Mouse (Mus musculus) megakaryocyte, adult 5-6 weeks (primary cell): ENCODE data around the gene Slc24a4. TPM values are rescaled to one million over a fixed set of nuclear protein-coding genes. Genes with fewer than 3 reads are reported as not detected.
"Not testable (repeated sequence)": the region's sequence is repeated elsewhere in the genome, so short reads cannot be mapped to it uniquely, and the experiment has no call there.

Experiments
- ATAC-seq: 2 replicates; pipeline ENCODE4 v1.8.0; 2016; ENCODE audit warnings: mild to moderate bottlenecking, inconsistent platforms; ENCODE audit not compliant: poor library complexity, severe bottlenecking
- total RNA-seq, 2 experiments: library from RNA; stranded (forward) in 1 of 2; stranded (reverse) in 1 of 2; fragments of 153-499, 151-499 nt in 1 of 2; fragments of 221-1000, 200-1000 nt in 1 of 2; gene quantifications; 2 replicates each; pipeline versions ENCODE4 v1.2.3 to v1.2.4; 2015 to 2017

Slc24a4 gene
- total RNA-seq, 2 experiments from 2014 or later, result not detected

GRCm38 (mm10) chr12:102164632-102165031, 36.1 kb downstream of the Slc24a4 start:
- no peak for ATAC-seq

GRCm38 (mm10) chr12:102166691-102167261, 38.2 kb downstream of the Slc24a4 start:
- ATAC-seq, result no peak

- ATAC-seq, result no peak
These were observed 38.8 kb downstream of the Slc24a4 start for GRCm38 (mm10) chr12:102167302-102167701.

- ATAC-seq, result no peak
These were observed 44.2 kb downstream of the Slc24a4 start for GRCm38 (mm10) chr12:102172746-102173145.

- no peak for ATAC-seq
These were observed 44.8 kb downstream of the Slc24a4 start for GRCm38 (mm10) chr12:102173345-102173744.

- ATAC-seq, result no peak
These were observed 52.0 kb downstream of the Slc24a4 start for GRCm38 (mm10) chr12:102180371-102181074.

- ATAC-seq, result peak; percentile 91
These were observed 53.3 kb downstream of the Slc24a4 start for GRCm38 (mm10) chr12:102181799-102182357.

- ATAC-seq, result no peak
These were observed 54.1 kb downstream of the Slc24a4 start for GRCm38 (mm10) chr12:102182621-102183020.

GRCm38 (mm10) chr12:102183201-102183600, 54.7 kb downstream of the Slc24a4 start:
- no peak for ATAC-seq

GRCm38 (mm10) chr12:102190820-102191219, 62.3 kb downstream of the Slc24a4 start:
- ATAC-seq, result no peak

- no peak for ATAC-seq
These were observed 73.0 kb downstream of the Slc24a4 start for GRCm38 (mm10) chr12:102201516-102201915.

GRCm38 (mm10) chr12:102202901-102203300, 74.4 kb downstream of the Slc24a4 start:
- no peak for ATAC-seq

- no peak for ATAC-seq
These were observed 77.9 kb downstream of the Slc24a4 start for GRCm38 (mm10) chr12:102206471-102206870.

GRCm38 (mm10) chr12:102207245-102207644, 78.7 kb downstream of the Slc24a4 start:
- no peak for ATAC-seq

GRCm38 (mm10) chr12:102210801-102211200, 82.3 kb downstream of the Slc24a4 start:
- no peak for ATAC-seq

- ATAC-seq, result no peak
These were observed 94.9 kb downstream of the Slc24a4 start for GRCm38 (mm10) chr12:102223404-102223803.

- not testable (repeated sequence) for ATAC-seq
These were observed 95.6 kb downstream of the Slc24a4 start for GRCm38 (mm10) chr12:102224112-102224511.

GRCm38 (mm10) chr12:102225165-102225564, 96.6 kb downstream of the Slc24a4 start:
- ATAC-seq, result no peak

GRCm38 (mm10) chr12:102235551-102235950, 107.0 kb downstream of the Slc24a4 start:
- no peak for ATAC-seq

- ATAC-seq, result no peak
These were observed 107.8 kb downstream of the Slc24a4 start for GRCm38 (mm10) chr12:102236317-102236716.

- no peak; the same call in 1 of the 2 replicates for ATAC-seq
These were observed 113.7 kb downstream of the Slc24a4 start for GRCm38 (mm10) chr12:102242076-102242722.

- no peak for ATAC-seq
These were observed 115.4 kb downstream of the Slc24a4 start for GRCm38 (mm10) chr12:102243915-102244314.
